Mouse (Mus musculus): ENCODE measurements around the gene Syndig1. TPM values are rescaled to one million over a fixed set of nuclear protein-coding genes. Genes with fewer than 3 reads are reported as not detected.
A peak's percentile ranks its signal among the peaks of the same experiment; 100 is the strongest.

Gene Syndig1
- polyA plus RNA-seq, 1 experiment from 2014 or later: 7.4 TPM

DNA sequence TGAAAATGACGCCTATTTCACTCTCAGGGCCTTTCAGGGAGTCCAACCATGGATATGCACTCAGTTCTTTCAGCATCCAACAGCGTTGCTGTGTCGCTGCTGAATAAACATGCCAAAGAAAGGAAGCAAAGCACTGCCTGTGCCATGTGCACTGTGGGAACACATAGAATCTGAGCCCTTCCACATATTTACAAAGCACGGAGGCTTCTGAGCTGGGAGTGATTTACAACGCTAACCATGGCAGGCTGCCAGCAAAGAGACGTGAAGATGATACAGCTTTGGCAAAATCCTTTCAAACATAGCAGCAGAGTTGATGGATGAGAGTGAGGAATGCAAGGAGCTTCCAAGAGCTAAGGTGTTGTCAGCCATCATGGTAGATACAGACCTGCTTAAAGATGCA is 144.6 kb downstream of the Syndig1 start:
- H3K27ac ChIP-seq (replicated peaks; ENCODE audit: low read depth, low read length): no peak overlapping the region
- ATAC-seq (ENCODE audit: low read depth) (peak; percentile 62), DNase-seq (ENCODE audit: low spot score) (peak; percentile 76)
- no peak overlapping the region for H3K4me2 ChIP-seq (ENCODE audit: low read depth, low read length)
- WGBS: 55% methylated on average over 6 of the region's 6 CpGs
- H3K4me1 ChIP-seq (ENCODE audit: control insufficient read depth, insufficient read depth, low read length): no peaks in the 10 kb centered on the region
- no peaks in the 10 kb centered on the region for H3K27me3 ChIP-seq (replicated peaks; ENCODE audit: control insufficient read depth, insufficient read depth, low read length)
- H3K36me3 ChIP-seq (ENCODE audit: control insufficient read depth, insufficient read depth, low read length): no peaks in the 10 kb centered on the region
- no peak overlapping the region for H3K9ac ChIP-seq (ENCODE audit: low read depth, low read length)
- no peaks in the 10 kb centered on the region for H3K9me3 ChIP-seq (ENCODE audit: control insufficient read depth, low read length)
- no peak overlapping the region for H3K4me3 ChIP-seq (ENCODE audit: low read depth, low read length)

DNA sequence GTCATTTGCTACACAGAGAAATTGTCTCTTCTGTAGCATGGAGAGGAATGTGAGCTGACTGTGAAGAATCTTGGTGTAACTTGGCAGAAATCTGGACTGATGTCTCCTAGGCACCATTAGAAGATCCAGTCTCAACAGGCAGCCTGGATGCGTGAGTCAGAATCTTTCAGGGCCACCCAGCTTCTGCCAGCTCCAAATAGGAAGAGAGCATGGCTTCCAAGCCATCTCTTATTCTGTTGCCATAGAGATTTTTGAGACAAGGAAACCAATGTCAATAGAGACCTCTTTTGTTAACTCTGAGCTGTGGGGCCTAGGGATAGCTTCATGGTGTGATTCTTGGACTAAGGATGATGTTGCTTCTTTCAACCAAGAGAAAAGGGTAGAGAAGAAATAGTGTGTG is 151.4 kb downstream of the Syndig1 start:
- Histone ChIP-seq H3K4me2 (ENCODE audit: low read depth, low read length) (no peak overlapping the region), H3K36me3 (ENCODE audit: control insufficient read depth, insufficient read depth, low read length) (no peaks in the 10 kb centered on the region), H3K4me3 (ENCODE audit: low read depth, low read length) (no peak overlapping the region), H3K27me3 (replicated peaks; ENCODE audit: control insufficient read depth, insufficient read depth, low read length) (no peaks in the 10 kb centered on the region), H3K4me1 (ENCODE audit: control insufficient read depth, insufficient read depth, low read length) (no peaks in the 10 kb centered on the region), H3K9me3 (ENCODE audit: control insufficient read depth, low read length) (no peaks in the 10 kb centered on the region), H3K27ac (replicated peaks; ENCODE audit: low read depth, low read length) (no peak overlapping the region), H3K9ac (ENCODE audit: low read depth, low read length) (no peak overlapping the region)
- ATAC-seq (ENCODE audit: low read depth) (no peak), DNase-seq (ENCODE audit: low spot score) (no peak)
- WGBS: 81% methylated on average over 1 of the region's 1 CpGs

DNA sequence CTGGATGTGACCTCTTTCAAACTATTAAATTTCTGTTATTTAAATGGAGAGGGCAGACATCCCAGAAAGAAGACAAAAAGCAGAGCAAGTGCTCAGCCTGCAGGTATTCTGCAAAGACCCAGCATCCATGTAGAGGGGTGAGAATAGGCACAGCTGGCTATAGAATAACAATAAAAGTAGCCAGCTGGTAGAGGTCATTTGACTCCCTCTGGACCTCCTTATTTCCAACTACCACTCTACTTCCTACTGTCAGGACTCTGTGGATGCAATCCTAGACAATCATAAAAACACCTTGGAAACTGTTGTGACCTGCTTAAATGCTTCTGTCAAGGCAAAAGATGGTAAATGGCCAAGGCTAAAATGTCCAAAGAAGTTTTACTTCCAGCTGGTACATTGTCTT is 153.5 kb downstream of the Syndig1 start:
- DNase-seq (ENCODE audit: low spot score) (no peak), ATAC-seq (ENCODE audit: low read depth) (no peak)
- no peak overlapping the region for H3K9ac ChIP-seq (ENCODE audit: low read depth, low read length)
- H3K36me3 ChIP-seq (ENCODE audit: control insufficient read depth, insufficient read depth, low read length): no peaks in the 10 kb centered on the region
- H3K9me3 ChIP-seq (ENCODE audit: control insufficient read depth, low read length): no peaks in the 10 kb centered on the region
- H3K27ac ChIP-seq (replicated peaks; ENCODE audit: low read depth, low read length): no peak overlapping the region
- H3K27me3 ChIP-seq (replicated peaks; ENCODE audit: control insufficient read depth, insufficient read depth, low read length): no peaks in the 10 kb centered on the region
- H3K4me1 ChIP-seq (ENCODE audit: control insufficient read depth, insufficient read depth, low read length): no peaks in the 10 kb centered on the region
- H3K4me3 ChIP-seq (ENCODE audit: low read depth, low read length): no peak overlapping the region
- no peak overlapping the region for H3K4me2 ChIP-seq (ENCODE audit: low read depth, low read length)

GRCm38 (mm10) chr2:149983107-149983506 is 154.1 kb downstream of the Syndig1 start:
- 70% methylated on average over 1 of the region's 1 CpGs for WGBS
- Histone ChIP-seq H3K36me3 (ENCODE audit: control insufficient read depth, insufficient read depth, low read length) (no peaks in the 10 kb centered on the region), H3K4me3 (ENCODE audit: low read depth, low read length) (no peak overlapping the region), H3K9ac (ENCODE audit: low read depth, low read length) (no peak overlapping the region), H3K27me3 (replicated peaks; ENCODE audit: control insufficient read depth, insufficient read depth, low read length) (no peaks in the 10 kb centered on the region), H3K9me3 (ENCODE audit: control insufficient read depth, low read length) (no peaks in the 10 kb centered on the region), H3K27ac (replicated peaks; ENCODE audit: low read depth, low read length) (no peak overlapping the region), H3K4me1 (ENCODE audit: control insufficient read depth, insufficient read depth, low read length) (no peaks in the 10 kb centered on the region), H3K4me2 (ENCODE audit: low read depth, low read length) (no peak overlapping the region)
- no peak for ATAC-seq (ENCODE audit: low read depth)
- DNase-seq (ENCODE audit: low spot score): no peak

- Histone ChIP-seq H3K27me3 (replicated peaks; ENCODE audit: control insufficient read depth, insufficient read depth, low read length) (no peaks in the 10 kb centered on the region), H3K4me2 (ENCODE audit: low read depth, low read length) (no peak overlapping the region), H3K4me1 (ENCODE audit: control insufficient read depth, insufficient read depth, low read length) (no peaks in the 10 kb centered on the region), H3K4me3 (ENCODE audit: low read depth, low read length) (no peak overlapping the region), H3K36me3 (ENCODE audit: control insufficient read depth, insufficient read depth, low read length) (no peaks in the 10 kb centered on the region), H3K9me3 (ENCODE audit: control insufficient read depth, low read length) (no peaks in the 10 kb centered on the region), H3K9ac (ENCODE audit: low read depth, low read length) (no peak overlapping the region), H3K27ac (replicated peaks; ENCODE audit: low read depth, low read length) (no peak overlapping the region)
- ATAC-seq (ENCODE audit: low read depth) (no peak), DNase-seq (ENCODE audit: low spot score) (no peak)
These were observed 158.6 kb downstream of the Syndig1 start for GRCm38 (mm10) chr2:149987610-149988009.

DNA sequence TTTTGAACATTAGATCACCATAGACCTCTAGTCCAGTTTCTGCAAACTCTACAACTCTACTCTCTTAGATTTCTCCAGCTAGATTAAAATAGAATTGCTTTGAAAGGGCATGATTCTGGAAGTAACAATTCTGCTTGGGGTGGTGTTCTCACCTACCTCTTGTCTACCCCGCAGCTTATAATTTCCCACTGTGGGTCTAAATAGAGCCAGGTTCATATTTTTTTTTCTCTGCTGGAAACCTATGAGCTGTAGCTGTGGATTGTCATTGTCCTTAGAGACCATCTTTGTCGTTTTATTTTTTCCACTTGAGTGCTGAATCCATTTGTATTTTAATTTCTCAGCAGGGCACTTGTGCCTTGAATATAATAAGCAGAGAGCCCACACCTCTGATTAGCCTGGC is 162.5 kb downstream of the Syndig1 start:
- H3K4me1 ChIP-seq (ENCODE audit: control insufficient read depth, insufficient read depth, low read length): no peaks in the 10 kb centered on the region
- no peak overlapping the region for H3K27ac ChIP-seq (replicated peaks; ENCODE audit: low read depth, low read length)
- ATAC-seq (ENCODE audit: low read depth) (no peak), DNase-seq (ENCODE audit: low spot score) (no peak)
- H3K9me3 ChIP-seq (ENCODE audit: control insufficient read depth, low read length): no peaks in the 10 kb centered on the region
- H3K4me3 ChIP-seq (ENCODE audit: low read depth, low read length): no peak overlapping the region
- H3K9ac ChIP-seq (ENCODE audit: low read depth, low read length): no peak overlapping the region
- H3K36me3 ChIP-seq (ENCODE audit: control insufficient read depth, insufficient read depth, low read length): no peaks in the 10 kb centered on the region
- WGBS: 63% methylated on average over 2 of the region's 2 CpGs
- H3K4me2 ChIP-seq (ENCODE audit: low read depth, low read length): no peak overlapping the region
- no peaks in the 10 kb centered on the region for H3K27me3 ChIP-seq (replicated peaks; ENCODE audit: control insufficient read depth, insufficient read depth, low read length)

GRCm38 (mm10) chr2:149992921-149993320 is 163.9 kb downstream of the Syndig1 start:
- ATAC-seq (ENCODE audit: low read depth) (no peak), DNase-seq (ENCODE audit: low spot score) (no peak)
- H3K9me3 ChIP-seq (ENCODE audit: control insufficient read depth, low read length): no peaks in the 10 kb centered on the region
- no peak overlapping the region for H3K4me2 ChIP-seq (ENCODE audit: low read depth, low read length)
- no peaks in the 10 kb centered on the region for H3K27me3 ChIP-seq (replicated peaks; ENCODE audit: control insufficient read depth, insufficient read depth, low read length)
- no peak overlapping the region for H3K9ac ChIP-seq (ENCODE audit: low read depth, low read length)
- H3K36me3 ChIP-seq (ENCODE audit: control insufficient read depth, insufficient read depth, low read length): no peaks in the 10 kb centered on the region
- no peaks in the 10 kb centered on the region for H3K4me1 ChIP-seq (ENCODE audit: control insufficient read depth, insufficient read depth, low read length)
- WGBS: 90% methylated on average over 4 of the region's 4 CpGs
- no peak overlapping the region for H3K4me3 ChIP-seq (ENCODE audit: low read depth, low read length)
- no peak overlapping the region for H3K27ac ChIP-seq (replicated peaks; ENCODE audit: low read depth, low read length)

GRCm38 (mm10) chr2:149996382-149996964 is 167.5 kb downstream of the Syndig1 start:
- Histone ChIP-seq H3K27ac (replicated peaks; ENCODE audit: low read depth, low read length) (no peak overlapping the region), H3K9me3 (ENCODE audit: control insufficient read depth, low read length) (no peaks in the 10 kb centered on the region), H3K9ac (ENCODE audit: low read depth, low read length) (no peak overlapping the region), H3K27me3 (replicated peaks; ENCODE audit: control insufficient read depth, insufficient read depth, low read length) (no peaks in the 10 kb centered on the region), H3K4me3 (ENCODE audit: low read depth, low read length) (no peak overlapping the region), H3K36me3 (ENCODE audit: control insufficient read depth, insufficient read depth, low read length) (no peaks in the 10 kb centered on the region), H3K4me2 (ENCODE audit: low read depth, low read length) (no peak overlapping the region), H3K4me1 (ENCODE audit: control insufficient read depth, insufficient read depth, low read length) (0 out of 2 replicates have a peak, but pooled peaks cover 3% of the 10 kb centered on the region)
- no peak for DNase-seq (ENCODE audit: low spot score)
- no peak for ATAC-seq (ENCODE audit: low read depth)
- 78% methylated on average over 5 of the region's 5 CpGs for WGBS

- no peaks in the 10 kb centered on the region for H3K27me3 ChIP-seq (replicated peaks; ENCODE audit: control insufficient read depth, insufficient read depth, low read length)
- no peak overlapping the region for H3K4me2 ChIP-seq (ENCODE audit: low read depth, low read length)
- peak; percentile 27 for DNase-seq (ENCODE audit: low spot score)
- no peaks in the 10 kb centered on the region for H3K36me3 ChIP-seq (ENCODE audit: control insufficient read depth, insufficient read depth, low read length)
- H3K27ac ChIP-seq (replicated peaks; ENCODE audit: low read depth, low read length): 0 out of 2 replicates have a peak overlapping the region, but pooled peaks have one; percentile 10
- no peaks in the 10 kb centered on the region for H3K9me3 ChIP-seq (ENCODE audit: control insufficient read depth, low read length)
- ATAC-seq (ENCODE audit: low read depth): no peak
- WGBS: 62% methylated on average over 2 of the region's 2 CpGs
- H3K4me3 ChIP-seq (ENCODE audit: low read depth, low read length): no peak overlapping the region
- H3K4me1 ChIP-seq (ENCODE audit: control insufficient read depth, insufficient read depth, low read length): 0 out of 2 replicates have a peak, but pooled peaks cover 3% of the 10 kb centered on the region
- H3K9ac ChIP-seq (ENCODE audit: low read depth, low read length): no peak overlapping the region
These were observed 168.6 kb downstream of the Syndig1 start for GRCm38 (mm10) chr2:149997657-149998056.
